Mouse (Mus musculus) hindbrain, embryonic 13.5 days (tissue): ENCODE measurements at regions not wholly inside any gene's neighbourhood (a gene's known extent, or its start where the extent isn't known, plus 50 kb on each side); places are given as distances from the start of the nearest gene placed in this dataset.

ENCODE experiments used
- ATAC-seq: fragments of 200-750 bp; cut with Nextera tagmentation; 2 replicates; pipeline ENCODE4 v1.8.0; 2017; ENCODE audit warnings: moderate TSS enrichment; ENCODE audit not compliant: low FRiP score
- H3K27ac ChIP-seq: fragments of 300-500 bp; sonication (generic); 2 replicates; pipeline ENCODE4 v1.5.1; 2015; ENCODE audit warnings: inconsistent platforms, mild to moderate bottlenecking, moderate library complexity
- H3K27me3 ChIP-seq: fragments of 300-500 bp; sonication (generic); 2 replicates; pipeline ENCODE4 v1.6.1; 2015; ENCODE audit warnings: mild to moderate bottlenecking, inconsistent platforms
- H3K36me3 ChIP-seq: fragments of 300-500 bp; sonication (generic); 2 replicates; pipeline ENCODE4 v1.6.1; 2015; ENCODE audit warnings: mild to moderate bottlenecking, inconsistent platforms
- H3K4me1 ChIP-seq: fragments of 300-500 bp; sonication (generic); replicated peaks from 2 replicates; pipeline ENCODE4 v1.6.1; 2015; ENCODE audit warnings: inconsistent platforms
- H3K4me2 ChIP-seq: fragments of 300-500 bp; sonication (generic); 2 replicates; pipeline ENCODE4 v1.6.1; 2015; ENCODE audit warnings: inconsistent platforms, mild to moderate bottlenecking, moderate library complexity
- H3K4me3 ChIP-seq: fragments of 300-500 bp; sonication (generic); 2 replicates; pipeline ENCODE4 v1.5.1; 2015; ENCODE audit warnings: mild to moderate bottlenecking, inconsistent platforms
- H3K9ac ChIP-seq: fragments of 300-500 bp; sonication (generic); 2 replicates; pipeline ENCODE4 v1.6.1; 2015; ENCODE audit warnings: mild to moderate bottlenecking, inconsistent platforms
- H3K9me3 ChIP-seq: fragments of 300-500 bp; sonication (generic); 2 replicates; pipeline ENCODE4 v1.6.1; 2016; ENCODE audit warnings: inconsistent platforms
- WGBS: fragments of 180-500 bp; shearing (Covaris S2); methylation state at CpG from one replicate; pipeline ENCODE4 v1.1.7; 2015; 5-methylcytosine and 5-hydroxymethylcytosine counted together

- no peaks in the 10 kb centered on the region for H3K36me3 ChIP-seq
- H3K9me3 ChIP-seq, result no peaks in the 10 kb centered on the region
- H3K27ac ChIP-seq, result no peak overlapping the region
- no peak overlapping the region for H3K9ac ChIP-seq
- no peaks in the 10 kb centered on the region for H3K27me3 ChIP-seq
- no peak overlapping the region for H3K4me3 ChIP-seq
- ATAC-seq, result no peak
- no peaks in the 10 kb centered on the region for H3K4me1 ChIP-seq
- H3K4me2 ChIP-seq, result no peak overlapping the region
These were observed 62.9 kb downstream of the Arrdc3 start for GRCm38 (mm10) chr13:80946034-80946433.

- Histone ChIP-seq H3K36me3 (no peaks in the 10 kb centered on the region), H3K9me3 (no peaks in the 10 kb centered on the region), H3K4me3 (no peak overlapping the region), H3K9ac (no peak overlapping the region), H3K4me1 (no peaks in the 10 kb centered on the region), H3K4me2 (no peak overlapping the region), H3K27me3 (no peaks in the 10 kb centered on the region), H3K27ac (no peak overlapping the region)
- 48% methylated on average over 6 of the region's 6 CpGs for WGBS
- ATAC-seq, result no peak
These were observed 64.5 kb downstream of the Arrdc3 start for GRCm38 (mm10) chr13:80947705-80948104.

GRCm38 (mm10) chr13:80949133-80949697 is 66.0 kb downstream of the Arrdc3 start:
- Histone ChIP-seq H3K36me3 (no peaks in the 10 kb centered on the region), H3K4me1 (no peaks in the 10 kb centered on the region), H3K4me3 (no peak overlapping the region), H3K9ac (no peak overlapping the region), H3K9me3 (no peaks in the 10 kb centered on the region), H3K4me2 (no peak overlapping the region), H3K27ac (no peak overlapping the region), H3K27me3 (no peaks in the 10 kb centered on the region)
- ATAC-seq, result no peak
- WGBS, result 67% methylated on average over 6 of the region's 6 CpGs

- no peak overlapping the region for H3K9ac ChIP-seq
- H3K4me2 ChIP-seq, result no peak overlapping the region
- H3K4me1 ChIP-seq, result no peaks in the 10 kb centered on the region
- WGBS, result 91% methylated on average over 2 of the region's 2 CpGs
- H3K9me3 ChIP-seq, result no peaks in the 10 kb centered on the region
- no peak overlapping the region for H3K4me3 ChIP-seq
- H3K27me3 ChIP-seq, result no peaks in the 10 kb centered on the region
- no peak overlapping the region for H3K27ac ChIP-seq
- ATAC-seq, result no peak
- H3K36me3 ChIP-seq, result no peaks in the 10 kb centered on the region
These were observed 67.1 kb downstream of the Arrdc3 start for GRCm38 (mm10) chr13:80950239-80950638.

GRCm38 (mm10) chr13:80950803-80951202 is 67.6 kb downstream of the Arrdc3 start:
- Histone ChIP-seq H3K4me3 (no peak overlapping the region), H3K9me3 (no peaks in the 10 kb centered on the region), H3K9ac (no peak overlapping the region), H3K27me3 (no peaks in the 10 kb centered on the region), H3K27ac (no peak overlapping the region), H3K4me1 (no peaks in the 10 kb centered on the region), H3K36me3 (no peaks in the 10 kb centered on the region), H3K4me2 (no peak overlapping the region)
- ATAC-seq, result no peak
- WGBS, result 89% methylated on average over 3 of the region's 3 CpGs

GRCm38 (mm10) chr13:80951327-80951726 is 68.1 kb downstream of the Arrdc3 start:
- ATAC-seq, result no peak
- WGBS, result 91% methylated on average over 3 of the region's 3 CpGs
- Histone ChIP-seq H3K27me3 (no peaks in the 10 kb centered on the region), H3K4me1 (no peaks in the 10 kb centered on the region), H3K4me3 (no peak overlapping the region), H3K9ac (no peak overlapping the region), H3K27ac (no peak overlapping the region), H3K4me2 (no peak overlapping the region), H3K36me3 (no peaks in the 10 kb centered on the region), H3K9me3 (no peaks in the 10 kb centered on the region)

GRCm38 (mm10) chr13:80952851-80953250 is 69.7 kb downstream of the Arrdc3 start:
- 98% methylated on average over 4 of the region's 4 CpGs for WGBS
- no peaks in the 10 kb centered on the region for H3K27me3 ChIP-seq
- H3K9me3 ChIP-seq, result no peaks in the 10 kb centered on the region
- H3K36me3 ChIP-seq, result no peaks in the 10 kb centered on the region
- H3K9ac ChIP-seq, result no peak overlapping the region
- no peaks in the 10 kb centered on the region for H3K4me1 ChIP-seq
- no peak overlapping the region for H3K27ac ChIP-seq
- no peak for ATAC-seq
- H3K4me3 ChIP-seq, result no peak overlapping the region
- H3K4me2 ChIP-seq, result no peak overlapping the region

- no peak overlapping the region for H3K4me2 ChIP-seq
- H3K9ac ChIP-seq, result no peak overlapping the region
- no peaks in the 10 kb centered on the region for H3K4me1 ChIP-seq
- H3K36me3 ChIP-seq, result no peaks in the 10 kb centered on the region
- 72% methylated on average over 6 of the region's 6 CpGs for WGBS
- H3K27me3 ChIP-seq, result no peaks in the 10 kb centered on the region
- ATAC-seq, result no peak
- H3K27ac ChIP-seq, result no peak overlapping the region
- no peak overlapping the region for H3K4me3 ChIP-seq
- no peaks in the 10 kb centered on the region for H3K9me3 ChIP-seq
These were observed 71.0 kb downstream of the Arrdc3 start for GRCm38 (mm10) chr13:80954059-80954645.

- ATAC-seq, result no peak
- WGBS, result 74% methylated on average over 1 of the region's 1 CpGs
These were observed 73.8 kb downstream of the Arrdc3 start for GRCm38 (mm10) chr13:80956966-80957365.

GRCm38 (mm10) chr13:80957419-80958139 is 74.4 kb downstream of the Arrdc3 start:
- H3K4me1 ChIP-seq, result no peaks in the 10 kb centered on the region
- H3K4me3 ChIP-seq, result no peak overlapping the region
- no peaks in the 10 kb centered on the region for H3K9me3 ChIP-seq
- 64% methylated on average over 6 of the region's 6 CpGs for WGBS
- H3K27me3 ChIP-seq, result no peaks in the 10 kb centered on the region
- no peak for ATAC-seq
- H3K36me3 ChIP-seq, result no peaks in the 10 kb centered on the region
- no peak overlapping the region for H3K27ac ChIP-seq
- H3K4me2 ChIP-seq, result no peak overlapping the region
- no peak overlapping the region for H3K9ac ChIP-seq

More at GRCm38 (mm10) chr13:80956966-80957365, 73.8 kb downstream of the Arrdc3 start:
- no peaks in the 10 kb centered on the region for H3K9me3 ChIP-seq
- no peaks in the 10 kb centered on the region for H3K27me3 ChIP-seq
- no peak overlapping the region for H3K4me2 ChIP-seq
- no peaks in the 10 kb centered on the region for H3K4me1 ChIP-seq
- no peaks in the 10 kb centered on the region for H3K36me3 ChIP-seq
- no peak overlapping the region for H3K9ac ChIP-seq
- H3K27ac ChIP-seq, result no peak overlapping the region
- H3K4me3 ChIP-seq, result no peak overlapping the region

- WGBS, result 91% methylated on average over 1 of the region's 1 CpGs
These were observed 76.6 kb downstream of the Arrdc3 start for GRCm38 (mm10) chr13:80959763-80960162.

GRCm38 (mm10) chr13:80961985-80962617 is 78.9 kb downstream of the Arrdc3 start:
- 46% methylated on average over 7 of the region's 7 CpGs for whole genome bisulfite sequencing
- Histone ChIP-seq H3K36me3 (no peaks in the 10 kb centered on the region), H3K4me3 (peak overlapping the region; percentile 57; the same call in 1 of the 2 replicates), H3K9ac (peak overlapping the region; percentile 77; the same call in 1 of the 2 replicates), H3K4me2 (peak overlapping the region; percentile 72), H3K9me3 (no peaks in the 10 kb centered on the region), H3K27me3 (peaks cover 12% of the 10 kb centered on the region), H3K4me1 (peaks cover 5% of the 10 kb centered on the region), H3K27ac (no peak overlapping the region)
- ATAC-seq, result no peak

More at GRCm38 (mm10) chr13:80959763-80960162, 76.6 kb downstream of the Arrdc3 start:
- no peak for ATAC-seq
- Histone ChIP-seq H3K4me3 (no peak overlapping the region), H3K9ac (no peak overlapping the region), H3K36me3 (no peaks in the 10 kb centered on the region), H3K27me3 (peaks cover 10% of the 10 kb centered on the region), H3K27ac (no peak overlapping the region), H3K4me2 (no peak overlapping the region), H3K9me3 (no peaks in the 10 kb centered on the region), H3K4me1 (peaks cover 5% of the 10 kb centered on the region)
